Mouse (Mus musculus) frontal cortex, adult (tissue): ENCODE data around the gene Hapln4.

Experiments used
- ATAC-seq: cut with Nextera tagmentation; 2 replicates; pipeline ENCODE4 v1.9.2; 2017; ENCODE audit warnings: mild to moderate bottlenecking, moderate library complexity, mixed read lengths; ENCODE audit not compliant: low TSS enrichment

Gene Hapln4

DNA sequence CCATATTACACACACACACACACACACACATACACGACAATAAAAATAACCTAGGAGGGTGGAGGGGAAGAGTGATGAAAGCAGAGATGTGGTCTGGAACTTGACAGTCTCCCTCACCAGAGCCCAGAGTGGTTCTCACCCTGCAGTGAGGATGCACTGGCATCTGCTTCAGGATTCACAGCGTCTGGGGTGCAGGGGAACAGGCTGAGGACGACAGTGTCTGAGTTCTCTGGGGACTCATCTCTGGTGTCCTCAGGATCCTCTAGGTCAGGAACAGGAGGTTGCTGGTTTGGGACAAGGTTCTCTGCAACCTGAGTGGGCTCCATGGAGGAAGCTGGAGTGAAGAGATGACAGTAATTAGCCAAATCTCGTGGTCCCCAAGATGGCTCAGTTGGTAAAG lies 54.6 kb downstream of the Hapln4 start:
- no peak for ATAC-seq

DNA sequence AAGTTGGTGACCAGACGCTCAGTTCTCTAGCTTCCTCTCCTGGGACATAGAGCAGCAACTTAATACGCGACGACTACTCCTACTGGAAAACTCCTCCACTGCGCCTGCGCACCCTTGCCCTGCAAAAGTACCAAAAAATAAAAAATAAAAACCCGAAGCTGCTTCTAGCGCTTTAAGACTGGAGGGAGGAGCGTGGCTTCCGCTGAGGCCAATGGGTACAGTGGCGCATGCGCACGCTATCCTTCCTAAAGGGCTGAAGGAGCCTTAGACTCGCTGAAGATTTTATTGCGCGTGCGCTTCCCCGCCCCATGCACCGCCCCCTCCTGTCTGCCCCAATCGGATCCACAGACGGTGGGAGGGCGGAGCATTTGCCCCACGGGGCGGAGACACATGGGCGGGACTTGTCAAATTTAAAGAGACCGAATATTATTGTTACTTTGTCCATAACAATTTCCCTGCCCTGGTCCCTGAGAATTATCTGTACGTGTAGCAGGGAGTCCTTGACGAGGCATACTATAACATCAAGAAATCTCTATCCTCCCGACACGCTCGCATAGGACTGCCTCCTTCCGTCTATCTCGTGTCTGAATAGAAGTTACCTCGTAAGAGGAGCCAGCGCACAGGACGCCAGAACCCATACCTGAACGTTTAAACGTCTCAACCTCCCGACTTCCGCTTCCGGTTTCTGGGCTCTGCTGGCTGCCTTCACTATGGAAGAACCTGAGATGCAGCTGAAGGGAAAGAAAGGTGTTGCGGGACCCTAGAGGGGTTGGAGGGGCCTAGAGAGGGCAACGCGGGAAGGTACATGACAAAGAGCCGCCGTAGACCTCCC lies 56.0 kb downstream of the Hapln4 start, which contains the start of the genes Rfxank, Borcs8 and Mef2b:
Gene Rfxank (minus strand): TSS at position 129 of the 832 bp plus-strand sequence.
Gene Borcs8 (plus strand): TSS at position 474 of the 832 bp plus-strand sequence.
Gene Mef2b (plus strand): TSS at position 686 of the 832 bp plus-strand sequence.
- peak; percentile 93 for ATAC-seq

DNA sequence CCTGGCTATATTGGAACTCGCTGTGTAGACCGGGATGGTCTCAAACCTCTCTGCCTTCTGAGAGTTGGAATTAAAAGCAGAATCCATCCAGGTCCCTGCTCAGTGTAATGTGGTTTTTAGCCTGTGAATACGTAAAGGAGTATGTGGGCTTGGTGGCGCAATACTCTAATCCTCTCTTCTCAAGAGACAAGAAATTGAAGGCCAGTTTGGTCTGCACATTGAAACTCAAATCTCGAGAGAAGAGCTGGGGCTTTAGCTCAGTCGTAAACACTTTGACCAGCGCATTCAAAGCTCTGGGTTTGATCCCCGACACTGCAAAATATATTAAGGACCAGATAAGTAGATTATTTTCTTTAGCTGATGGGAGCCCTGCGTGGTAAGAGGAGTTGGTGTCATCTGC lies 56.7 kb downstream of the Hapln4 start:
- no peak; the same call in 1 of the 2 replicates for ATAC-seq
